Mouse (Mus musculus) left cerebral cortex, adult 8-10 months (tissue): ENCODE measurements around the gene Nsd2. TPM values are rescaled to one million over a fixed set of nuclear protein-coding genes. Genes with fewer than 3 reads are reported as not detected.
"Not testable (repeated sequence)": the region's sequence is repeated elsewhere in the genome, so short reads cannot be mapped to it uniquely, and the experiment has no call there.

Experiments
- DNase-seq, 2 experiments: peaks; one replicate each; pipeline ENCODE4 v3.0.0; 2022; ENCODE audit warnings: low spot score in 2 of 2
- total RNA-seq, 4 experiments: library from RNA; stranded (reverse); gene quantifications; 2 replicates each; pipeline ENCODE4 v1.2.4; 2022

The Nsd2 gene
- total RNA-seq, 4 experiments from 2014 or later = 132 to 163 (median 146) TPM

DNA sequence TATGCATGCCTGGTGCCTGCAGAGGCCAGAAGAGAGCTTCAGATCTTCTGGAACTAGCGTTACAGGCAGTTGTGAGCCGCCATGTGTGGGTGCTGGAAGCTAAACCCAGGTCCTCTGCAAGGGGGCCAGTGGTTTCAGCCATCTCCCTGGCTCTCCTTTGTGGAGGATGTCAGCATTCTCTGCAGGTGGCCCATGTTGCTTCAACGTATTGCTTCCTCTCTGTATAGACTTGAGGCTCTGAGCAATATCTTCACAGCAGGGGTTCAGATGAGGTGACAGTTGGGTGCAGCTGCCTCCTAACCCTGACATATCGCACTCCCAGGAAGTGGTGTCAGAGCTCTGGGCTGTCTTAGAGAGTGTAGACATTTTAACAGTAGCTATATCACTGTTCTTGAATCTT lies 30.9 kb downstream of the Nsd2 start:
- no peak for DNase-seq

DNA sequence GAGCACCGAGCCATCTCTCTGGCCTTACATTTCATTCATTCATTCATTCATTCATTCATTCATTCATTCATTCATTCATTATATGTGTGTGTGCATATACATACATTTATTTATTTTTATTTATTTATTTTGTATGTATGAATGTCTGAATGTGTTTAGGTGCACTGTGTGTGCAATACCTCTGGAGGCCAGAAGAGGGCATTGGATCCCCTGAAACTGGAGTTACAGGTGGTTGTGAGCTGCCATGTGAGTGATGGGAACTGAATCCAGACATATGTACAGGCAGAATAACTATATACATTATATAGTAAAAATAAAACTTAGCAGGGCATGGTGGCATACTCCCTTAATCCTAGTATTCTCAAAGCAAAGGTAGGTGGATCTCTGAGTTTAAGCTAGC lies 32.6 kb downstream of the Nsd2 start:
- DNase-seq = no peak

DNA sequence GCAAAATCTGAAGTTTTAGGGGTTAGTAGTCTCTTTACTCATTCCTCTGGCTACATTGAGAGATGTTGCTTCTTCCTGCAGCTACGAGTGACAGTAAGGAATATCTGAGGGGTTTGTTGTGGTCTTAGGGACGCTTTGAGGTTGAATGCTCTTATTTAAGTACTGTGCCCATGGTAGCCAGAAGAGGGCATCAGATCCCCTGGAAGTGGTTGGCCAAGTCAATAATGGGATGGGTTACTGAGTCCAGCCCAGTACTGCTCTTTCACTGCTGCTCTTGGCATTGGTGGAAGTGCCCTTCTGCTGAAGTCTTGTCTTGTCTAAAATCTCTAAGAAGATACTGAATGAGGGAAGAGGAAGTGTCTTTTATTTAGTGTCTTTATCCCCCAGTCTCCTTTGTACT lies 33.5 kb downstream of the Nsd2 start:
- no peak for DNase-seq

DNA sequence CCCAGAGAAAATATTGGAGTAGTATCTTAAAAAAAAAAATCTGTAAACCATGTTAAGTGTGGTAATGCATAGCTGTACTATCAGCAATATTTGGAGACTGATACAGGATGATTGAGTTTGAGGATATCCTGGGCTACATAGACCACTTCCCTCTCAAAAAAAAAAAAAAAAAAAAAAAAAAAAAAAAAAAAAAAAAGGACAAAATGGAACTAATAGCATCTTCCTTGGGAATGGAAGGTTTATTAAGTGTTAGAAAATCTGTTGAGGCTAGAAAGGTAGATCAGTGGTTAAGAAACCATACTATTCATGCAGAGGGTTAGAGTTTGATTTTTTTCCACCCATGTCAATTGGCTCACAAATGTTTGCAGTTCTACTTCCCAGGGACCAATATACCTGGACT lies 37.2 kb downstream of the Nsd2 start:
- no peak for DNase-seq

DNA sequence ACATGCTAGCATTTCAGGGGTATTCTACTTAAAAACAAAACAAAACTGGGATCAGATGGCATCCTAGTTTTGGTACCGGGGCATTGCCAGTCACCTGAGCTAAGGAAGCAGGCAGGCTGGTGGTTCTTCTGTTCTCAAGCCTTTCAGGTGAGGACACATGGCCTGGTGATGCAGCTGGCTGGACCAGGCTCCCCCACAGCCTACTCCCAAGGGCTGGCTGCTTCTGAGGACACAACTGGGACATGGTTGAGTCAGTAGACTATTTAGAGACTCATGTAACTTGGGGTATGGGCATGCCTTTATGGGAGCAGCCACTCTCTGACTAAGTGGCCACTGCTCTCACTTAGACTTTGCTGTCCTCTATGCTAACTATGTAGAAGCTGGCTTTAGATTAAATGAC lies 54.9 kb downstream of the Nsd2 start:
- no peak for DNase-seq

DNA sequence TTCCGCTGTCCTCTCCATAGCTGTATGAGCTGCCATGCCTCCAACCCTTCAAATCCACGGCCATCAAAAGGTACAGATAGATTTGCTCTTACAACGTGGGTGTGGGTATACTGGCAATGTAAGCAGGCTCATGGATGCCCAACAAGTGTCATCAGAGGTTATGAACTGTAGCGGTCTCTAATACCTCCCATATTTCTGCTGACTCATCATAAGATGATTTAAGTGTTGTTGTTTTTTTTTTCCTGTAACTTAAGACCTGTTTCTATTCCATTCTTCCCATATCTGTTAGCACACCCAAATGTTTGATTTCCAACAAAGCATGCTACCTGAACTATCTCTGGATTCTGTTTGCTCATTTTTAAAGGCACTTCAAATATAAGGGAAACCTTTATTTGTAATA lies 60.6 kb downstream of the Nsd2 start:
- no peak for DNase-seq

DNA sequence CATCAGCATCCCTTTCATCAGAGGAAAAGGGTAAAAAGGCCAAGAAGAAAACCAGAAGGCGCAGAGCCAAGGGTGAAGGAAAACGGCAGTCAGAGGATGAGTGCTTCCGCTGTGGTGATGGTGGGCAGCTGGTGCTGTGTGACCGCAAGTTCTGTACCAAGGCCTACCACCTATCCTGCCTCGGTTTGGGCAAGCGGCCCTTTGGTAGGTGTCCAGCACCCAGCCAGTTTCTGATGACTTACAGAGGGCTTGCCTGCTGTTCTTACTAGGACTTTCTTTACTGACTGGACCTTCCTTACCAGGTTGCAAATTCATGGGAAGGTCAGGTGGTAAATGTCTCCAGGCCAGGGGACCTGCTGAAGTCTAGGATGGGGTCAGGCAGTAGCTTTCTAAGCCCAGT lies 72.9 kb downstream of the Nsd2 start:
- no peak for DNase-seq

DNA sequence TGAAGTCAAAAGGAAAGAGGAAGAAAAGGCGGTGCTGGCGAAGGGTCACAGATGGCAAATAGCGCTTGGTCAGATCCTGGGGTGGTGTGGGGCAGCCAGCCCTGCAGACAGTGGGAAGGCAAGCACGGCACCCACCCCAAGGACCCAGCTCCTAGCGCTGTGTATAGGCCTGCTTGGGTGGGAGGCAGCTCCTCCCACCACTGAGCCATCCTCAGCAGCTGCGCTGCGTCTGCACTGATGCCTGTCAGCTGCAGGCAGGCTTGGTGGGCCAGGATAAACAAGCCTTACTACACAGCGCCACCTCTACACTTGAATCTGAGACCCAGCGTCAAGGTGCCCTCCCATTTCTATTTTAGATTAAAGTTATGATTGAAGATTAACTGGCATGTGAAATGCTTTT lies 74.6 kb downstream of the Nsd2 start:
- DNase-seq = no peak

DNA sequence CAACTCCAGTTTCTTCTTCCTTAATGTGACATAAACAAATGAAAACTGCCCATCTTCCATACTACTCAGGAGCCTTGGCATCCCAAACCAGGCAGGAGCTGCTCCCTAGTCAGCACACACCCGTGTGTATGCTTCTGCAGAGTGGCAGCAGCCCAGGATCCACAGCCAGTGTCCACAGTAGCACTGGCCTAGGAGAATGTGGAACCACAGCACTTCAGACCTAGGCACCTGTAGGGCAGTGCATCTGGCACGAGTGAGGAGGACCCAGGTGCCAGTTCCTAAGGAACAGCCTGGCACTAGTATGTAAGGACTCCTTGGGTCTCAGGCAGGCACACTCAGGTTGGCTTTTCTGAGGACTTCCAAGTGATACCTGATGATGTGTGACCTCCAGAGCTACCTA lies 76.6 kb downstream of the Nsd2 start:
- DNase-seq = no peak

DNA sequence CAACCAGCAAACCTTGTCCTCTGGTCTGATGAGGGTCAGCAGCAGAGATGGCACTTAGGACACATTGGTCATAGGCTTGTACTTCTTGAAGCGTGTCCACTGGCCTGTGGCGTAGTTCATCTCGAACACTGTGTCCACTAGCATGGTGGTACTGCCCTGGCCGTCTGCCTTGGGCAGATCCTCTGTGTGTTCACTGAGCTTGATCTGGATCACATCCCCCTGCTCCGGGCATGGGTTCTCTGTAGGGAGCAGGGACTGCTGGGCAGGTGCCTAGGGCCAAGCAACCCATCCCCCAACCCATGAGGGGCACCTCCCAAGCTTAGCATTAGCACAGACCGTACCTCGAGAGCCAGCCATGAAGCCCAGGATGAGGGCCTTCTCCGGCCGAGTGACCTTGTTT lies 78.1 kb downstream of the Nsd2 start:
- no peak for DNase-seq

DNA sequence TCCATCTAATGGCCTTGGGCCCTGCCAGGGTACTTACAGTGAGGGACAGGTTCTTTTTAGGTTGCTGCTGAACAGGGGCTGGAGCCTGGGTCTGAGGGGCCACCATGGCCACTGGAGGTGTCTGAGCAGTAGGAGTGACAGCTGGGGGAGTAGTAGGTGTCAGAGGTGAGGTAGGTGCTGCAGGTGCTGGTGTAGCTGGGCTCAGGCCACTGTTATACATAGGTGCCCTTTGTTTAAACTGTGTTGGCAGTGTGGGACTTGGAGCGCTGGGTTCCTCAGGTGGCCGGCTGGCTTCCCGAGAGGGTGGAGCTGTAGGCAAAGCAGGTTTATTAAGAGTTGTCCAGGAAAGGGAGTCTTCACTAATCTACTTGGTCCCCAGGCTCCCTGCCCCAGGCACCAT lies 78.7 kb downstream of the Nsd2 start:
- no peak for DNase-seq

DNA sequence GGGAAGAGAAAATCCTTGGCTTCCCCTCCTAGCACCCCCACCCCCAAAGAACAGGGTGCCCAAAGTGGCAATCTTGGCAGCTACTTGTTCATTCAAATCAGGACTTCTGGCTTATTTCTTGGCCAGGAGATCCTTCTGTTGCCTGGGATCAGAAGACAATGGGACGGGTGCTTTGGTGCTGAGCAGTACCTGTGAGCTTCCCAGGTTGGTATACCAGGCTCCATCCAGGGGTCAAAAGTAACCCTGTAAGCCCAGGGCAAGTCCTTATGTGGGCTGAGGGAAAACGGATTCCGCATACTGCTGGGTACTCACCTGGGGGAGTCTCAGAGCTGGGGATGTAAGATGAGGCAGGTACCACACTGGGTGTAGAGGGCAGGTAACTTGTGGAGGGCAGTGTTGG lies 79.6 kb downstream of the Nsd2 start:
- no peak for DNase-seq

DNA sequence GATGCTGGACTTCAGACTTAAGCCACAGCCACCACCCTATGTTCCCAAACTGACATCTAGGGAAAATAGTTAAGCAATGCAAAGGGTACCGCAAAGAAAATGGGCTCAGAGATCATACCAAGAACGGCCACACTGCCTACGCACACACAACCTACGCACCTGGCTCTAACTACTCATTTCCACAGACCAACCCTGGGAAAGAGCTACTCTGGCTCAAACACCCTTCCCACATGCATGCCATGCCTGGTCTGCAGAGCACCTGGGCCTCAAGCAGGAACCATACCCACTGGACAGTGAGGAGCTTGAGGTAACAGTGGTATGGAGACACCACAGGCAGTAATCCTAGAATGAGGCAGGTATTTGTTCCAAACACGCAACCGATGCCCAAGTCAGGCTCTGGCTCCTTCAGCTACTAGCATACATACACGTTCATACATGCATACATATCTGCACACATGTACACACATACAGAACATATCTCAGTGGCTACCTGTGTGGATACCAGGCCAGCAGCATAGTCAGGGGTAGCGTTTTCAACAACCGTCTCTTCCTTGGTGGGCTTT lies 80.3 kb downstream of the Nsd2 start:
- DNase-seq = no peak

DNA sequence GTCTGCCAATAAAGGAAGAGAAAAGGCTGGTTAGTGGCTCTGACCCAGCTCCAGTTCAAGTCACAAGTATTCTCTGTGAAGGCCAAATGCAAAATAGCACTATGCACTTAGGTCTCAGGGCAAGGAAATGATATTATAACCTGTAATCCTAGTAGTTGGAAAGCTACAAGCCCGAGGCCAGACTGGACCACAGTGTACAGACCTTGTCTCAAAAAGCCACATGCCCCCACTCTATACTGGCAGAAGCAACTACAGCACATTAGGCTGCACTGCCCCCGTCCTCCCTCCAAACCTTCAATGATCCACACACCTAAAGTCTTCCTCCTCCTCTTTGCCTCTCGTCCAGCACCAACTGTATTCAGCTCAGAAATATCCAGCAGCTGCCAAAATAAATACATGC lies 80.8 kb downstream of the Nsd2 start:
- no peak for DNase-seq

DNA sequence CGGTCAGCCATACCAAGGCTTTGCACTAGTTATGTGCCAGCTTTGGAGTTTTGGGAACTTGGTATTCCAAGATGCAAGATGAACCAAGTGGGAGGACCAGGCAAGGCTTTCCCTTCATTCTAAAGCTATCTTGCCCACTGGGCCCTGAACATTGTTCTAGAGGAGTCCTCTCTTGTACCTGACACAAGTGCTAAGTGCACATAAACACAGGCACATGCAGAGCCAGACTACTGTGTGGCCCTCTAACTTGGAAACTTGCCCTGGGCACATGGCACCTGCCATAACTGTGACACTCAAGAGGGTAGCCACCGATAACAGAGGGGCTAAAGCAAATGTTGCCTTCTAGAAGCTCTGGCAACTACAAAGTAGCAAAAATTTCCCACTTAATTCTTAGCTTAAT lies 82.2 kb downstream of the Nsd2 start:
- no peak for DNase-seq

DNA sequence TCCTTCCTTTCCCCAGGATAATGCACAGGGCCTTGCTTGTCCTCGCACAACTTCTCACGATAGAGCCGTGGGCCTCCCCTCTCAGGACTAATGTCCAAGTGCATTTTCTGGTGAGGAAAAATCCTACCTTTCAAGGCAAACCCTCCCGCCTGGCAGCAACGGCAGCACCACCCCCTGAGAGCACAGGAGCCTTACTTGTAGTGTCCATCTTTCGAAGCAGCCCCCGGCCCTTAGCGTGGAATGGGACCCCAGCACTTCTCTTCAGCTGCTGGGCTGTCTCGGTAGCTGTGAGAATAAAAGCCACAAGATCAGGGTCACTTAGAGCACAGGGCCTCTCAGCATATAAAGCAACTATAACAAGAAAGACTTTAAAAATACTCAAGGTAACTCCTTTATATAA lies 82.7 kb downstream of the Nsd2 start:
- no peak for DNase-seq

DNA sequence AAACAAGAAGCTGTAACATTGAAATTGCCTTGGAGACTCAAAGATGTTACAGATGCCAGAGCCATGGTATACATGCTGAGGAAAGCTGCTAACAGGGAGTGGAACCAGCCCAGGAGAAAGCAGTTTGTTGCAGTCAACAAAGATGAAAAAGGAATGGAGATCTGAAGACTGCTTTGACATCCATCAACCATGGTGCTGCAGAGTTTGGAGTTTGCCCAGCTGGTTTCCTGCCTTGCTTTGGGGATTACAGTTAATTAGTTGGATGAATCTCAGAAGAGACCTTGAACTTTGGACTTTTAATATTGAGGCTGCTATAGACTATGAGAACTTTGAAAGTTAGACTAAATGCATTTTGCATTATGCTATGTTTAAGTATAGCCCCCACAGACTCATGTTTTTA lies 94.5 kb downstream of the Nsd2 start:
- not testable (repeated sequence) for DNase-seq

DNA sequence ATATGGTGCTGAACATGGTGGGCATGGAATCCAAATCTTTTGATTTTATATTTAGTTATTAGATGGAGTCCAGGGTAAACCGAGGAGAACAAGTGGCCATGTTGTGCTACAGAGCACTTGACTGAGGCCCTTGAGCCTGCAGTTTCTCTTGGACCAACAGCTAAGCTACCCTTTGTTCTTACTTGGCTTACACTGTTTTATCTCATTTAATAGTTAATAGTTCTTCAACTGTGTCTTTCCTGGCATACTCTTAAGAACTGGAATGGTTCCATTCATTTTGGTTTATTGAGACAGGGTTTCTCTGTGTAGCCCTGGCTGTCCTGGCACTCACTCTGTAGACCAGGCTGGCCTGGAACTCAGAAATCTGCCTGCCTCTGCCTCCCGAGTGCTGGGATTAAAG lies 96.1 kb downstream of the Nsd2 start:
- DNase-seq = not testable (repeated sequence)

DNA sequence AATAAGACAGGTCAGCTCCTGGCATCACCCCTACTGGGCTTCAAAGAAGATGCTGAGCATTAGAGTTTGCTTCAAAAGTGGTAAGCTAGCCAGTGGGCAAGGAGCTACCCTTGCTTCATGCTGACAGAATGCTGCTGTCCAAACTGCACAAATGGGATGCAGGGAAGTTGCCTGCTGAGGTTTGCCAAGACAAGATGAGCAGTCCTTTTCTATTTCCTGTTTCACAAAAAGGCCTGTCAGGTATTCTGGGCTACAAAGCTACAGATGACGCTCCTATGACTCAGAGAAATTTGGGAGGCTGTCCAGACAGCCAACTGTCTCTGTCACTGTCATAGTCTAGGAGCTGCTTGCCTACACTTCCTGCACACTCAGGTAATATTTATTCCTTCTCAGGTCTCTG lies 98.9 kb downstream of the Nsd2 start:
- DNase-seq = peak in 1 of 2 experiments; percentile 48

DNA sequence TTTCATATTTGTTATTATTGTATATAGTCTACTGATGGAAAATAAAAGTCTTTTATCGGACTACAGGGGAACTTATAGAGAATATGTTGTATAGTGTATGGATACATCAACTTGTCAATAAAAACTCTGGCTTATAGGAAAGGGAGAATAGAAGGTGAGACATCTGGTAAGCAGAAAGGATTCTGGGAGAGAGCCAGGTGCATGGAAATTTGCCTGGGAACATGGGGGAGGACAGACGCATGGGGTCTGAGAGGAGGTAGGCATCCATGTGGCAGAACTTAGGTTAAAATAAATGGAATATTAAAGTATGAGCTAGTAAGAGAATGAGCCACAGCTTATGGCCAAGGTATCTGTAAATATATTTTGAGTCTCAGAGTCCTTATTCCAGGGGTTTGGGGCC lies 99.5 kb downstream of the Nsd2 start:
- DNase-seq = no peak

DNA sequence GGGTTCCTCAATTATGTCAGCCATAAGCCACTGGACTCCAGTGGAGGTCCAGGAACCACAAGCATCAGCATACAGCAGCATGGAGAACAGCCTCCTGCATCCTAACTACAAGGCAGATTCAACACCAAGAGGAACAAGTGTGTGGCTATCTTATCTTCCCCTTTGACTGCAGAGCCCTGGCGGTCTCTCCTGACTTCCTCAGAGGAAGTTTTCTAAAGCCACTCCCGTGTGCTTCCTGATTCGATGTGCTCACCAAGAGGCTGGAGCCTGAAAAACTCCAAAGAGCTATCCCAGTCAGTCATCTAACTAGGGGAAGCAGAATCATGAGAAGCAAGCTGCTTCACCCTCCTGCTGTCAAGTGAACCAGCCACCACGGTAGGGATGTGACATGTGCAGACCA lies 100.4 kb downstream of the Nsd2 start:
- no peak for DNase-seq

DNA sequence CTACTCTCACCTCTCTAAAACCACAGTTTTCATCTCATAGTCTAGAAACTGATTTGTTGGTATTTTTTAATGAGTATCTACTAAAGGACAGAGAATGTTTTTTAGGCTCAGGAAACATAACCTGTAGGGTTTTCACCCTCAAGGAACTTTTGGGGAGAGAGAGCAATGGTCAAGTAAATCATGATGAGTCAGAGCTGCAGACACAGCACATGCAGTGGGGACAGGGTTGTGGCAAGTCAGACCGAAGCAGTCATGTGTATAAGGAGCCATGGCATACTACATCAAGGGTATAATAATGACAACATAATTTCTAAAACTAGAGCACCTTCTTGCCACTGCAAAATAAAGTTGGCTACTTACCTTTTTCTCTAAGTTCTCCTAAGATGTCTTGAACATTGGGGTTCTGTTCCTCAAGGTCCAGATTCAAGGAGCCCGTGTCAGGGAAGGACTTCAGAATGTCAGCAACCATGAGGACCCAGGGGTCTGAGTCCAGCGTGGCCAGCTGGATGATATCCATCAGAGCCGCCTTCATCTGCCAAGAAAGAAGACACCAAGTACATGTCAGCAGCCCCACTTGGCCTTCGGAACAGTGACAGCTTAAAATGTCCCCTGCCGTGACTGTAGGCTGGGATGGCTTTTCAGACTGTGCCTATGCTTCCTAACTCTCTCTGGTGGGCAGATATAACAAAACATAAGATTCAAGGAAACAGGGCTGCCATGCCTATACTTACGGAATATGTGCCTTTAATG lies 101.1 kb downstream of the Nsd2 start:
- DNase-seq = no peak

DNA sequence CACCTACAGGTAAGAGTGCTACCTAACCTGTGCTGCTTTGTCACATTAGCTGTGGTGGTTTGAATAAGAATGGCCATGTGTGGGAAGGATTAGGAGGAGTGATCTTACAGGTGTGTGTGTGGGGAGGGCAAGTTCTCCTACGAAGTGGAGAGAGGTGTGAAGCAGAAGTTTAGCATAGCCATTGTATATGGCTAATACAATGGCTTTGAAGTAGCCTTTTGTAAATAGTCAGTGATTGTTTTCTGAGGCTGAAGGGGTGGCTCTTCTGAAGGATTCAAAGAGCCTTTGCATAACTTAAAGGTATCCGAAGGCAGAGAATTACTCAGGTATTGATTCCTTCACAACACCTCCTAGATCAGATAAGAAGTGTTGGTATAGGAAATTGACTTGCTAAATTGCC lies 102.0 kb downstream of the Nsd2 start:
- no peak for DNase-seq

DNA sequence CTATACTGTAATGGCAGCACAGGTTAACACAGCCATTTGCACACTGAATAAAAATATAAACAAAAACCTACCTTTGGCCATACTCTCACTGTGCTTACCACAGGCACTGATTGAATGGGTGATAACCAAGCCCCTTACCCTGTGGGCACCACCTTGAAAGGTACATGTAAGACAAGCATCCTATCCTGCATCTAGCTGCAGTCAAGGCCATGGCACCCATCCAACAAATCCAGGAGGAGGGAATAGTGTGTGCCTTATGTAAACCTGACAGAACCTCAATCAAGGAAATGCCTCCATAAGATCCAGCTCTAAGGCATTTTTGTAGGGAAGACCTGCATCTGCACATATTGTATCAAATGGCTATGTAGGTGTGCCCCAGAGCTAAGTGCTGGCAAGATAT lies 105.6 kb downstream of the Nsd2 start:
- DNase-seq = no peak
